8 mouse cellular contexts compared by ENCODE assay signal in genomic region chr10:21055254-21055885, GRCm38 (mm10).
DNase-seq lines count a peak whose midpoint lies in the region; ATAC-seq and TF ChIP-seq lines count a peak whose summit lies in the region.

No protein-coding gene starts in this region.

- no peak for TF ChIP-seq EP300 in MEL (IDR thresholded peaks at IDR 0.05; ENCODE audit: low read depth in 1 of 2, low read length in 2 of 2)

- peak overlapping the region; percentile 38 for H3K4me3 ChIP-seq in heart, embryonic 13.5 days
- peak overlapping the region in 1 of 2 experiments; percentile 3; a peak in 2 of 4 replicates for H3K4me3 ChIP-seq in MEL (ENCODE audit: control insufficient read depth in 1 of 2, insufficient read depth in 1 of 2, low read depth in 2 of 2, low read length in 2 of 2)
- no peak overlapping the region for H3K4me3 ChIP-seq in forebrain, embryonic 16.5 days (replicated peaks; ENCODE audit: low read length)
- H3K4me3 ChIP-seq in liver, embryonic 15.5 days (replicated peaks) = peak overlapping the region; percentile 48

- no peaks in the 10 kb centered on the region for H3K79me2 ChIP-seq in MEL (ENCODE audit: control insufficient read depth, insufficient read depth, low read length, poor library complexity)

- H3K27me3 ChIP-seq in heart, embryonic 13.5 days (replicated peaks) = peaks cover 8% of the 10 kb centered on the region; the same call in 1 of the 2 replicates
- H3K27me3 ChIP-seq in MEL (ENCODE audit: control insufficient read depth in 1 of 2, insufficient read depth in 2 of 2, low read length in 2 of 2) = no peaks in the 10 kb centered on the region
- H3K27me3 ChIP-seq in forebrain, embryonic 16.5 days (replicated peaks; ENCODE audit: control insufficient read depth, insufficient read depth, low read length) = 0 out of 2 replicates have a peak, but pooled peaks cover 2% of the 10 kb centered on the region
- no peaks in the 10 kb centered on the region for H3K27me3 ChIP-seq in liver, embryonic 15.5 days

- H3K9me3 ChIP-seq in heart, embryonic 13.5 days = no peaks in the 10 kb centered on the region
- no peaks in the 10 kb centered on the region for H3K9me3 ChIP-seq in MEL (replicated peaks; ENCODE audit: insufficient read depth, low read length)
- no peaks in the 10 kb centered on the region for H3K9me3 ChIP-seq in forebrain, embryonic 16.5 days (ENCODE audit: control insufficient read depth, low read length)
- H3K9me3 ChIP-seq in liver, embryonic 15.5 days (replicated peaks) = no peaks in the 10 kb centered on the region

- WGBS in heart, embryonic 13.5 days = 16% methylated on average over 17 of the region's 17 CpGs
- WGBS in forebrain, embryonic 16.5 days = 16% methylated on average over 17 of the region's 17 CpGs
- 9% methylated on average over 17 of the region's 17 CpGs for WGBS in liver, embryonic 15.5 days (ENCODE audit: insufficient replicate concordance)

- H3K36me3 ChIP-seq in heart, embryonic 13.5 days = no peaks in the 10 kb centered on the region
- H3K36me3 ChIP-seq in MEL (ENCODE audit: control insufficient read depth in 1 of 2, insufficient read depth in 2 of 2, low read length in 2 of 2) = peaks cover 0 to 48% of the 10 kb centered on the region in 2 experiments; a peak in 2 of 4 replicates
- 0 out of 2 replicates have a peak, but pooled peaks cover 3% of the 10 kb centered on the region for H3K36me3 ChIP-seq in forebrain, embryonic 16.5 days (ENCODE audit: control insufficient read depth, insufficient read depth)
- no peaks in the 10 kb centered on the region for H3K36me3 ChIP-seq in liver, embryonic 15.5 days (replicated peaks)

- DNase-seq in heart, adult 9 months (ENCODE audit: low spot score in 2 of 2) = no peak
- no peak for DNase-seq in MEL (ENCODE audit: low read depth, low spot score)
- DNase-seq in c-Kit-positive CD71-positive TER-119-positive erythroid progenitor cells, embryonic 14.5 days (ENCODE audit: low spot score) = no peak
- DNase-seq in urinary bladder, postnatal 10 days (ENCODE audit: low spot score) = no peak
- DNase-seq in adrenal gland, postnatal 36 days = no peak

- no peak for ATAC-seq in heart, embryonic 13.5 days (ENCODE audit: extremely low read depth, insufficient number of reproducible peaks, low FRiP score, low TSS enrichment)
- 0 out of 2 replicates have a peak, but pooled peaks have one; percentile 40 for ATAC-seq in forebrain, embryonic 16.5 days
- peak; percentile 56 for ATAC-seq in liver, embryonic 15.5 days (ENCODE audit: insufficient read depth)

- H3K4me2 ChIP-seq in heart, embryonic 13.5 days = peak overlapping the region; percentile 65
- no peak overlapping the region; the same call in 1 of the 2 replicates for H3K4me2 ChIP-seq in forebrain, embryonic 16.5 days (ENCODE audit: low read length)
- peak overlapping the region; percentile 75 for H3K4me2 ChIP-seq in liver, embryonic 15.5 days

- no peak overlapping the region for H3K27ac ChIP-seq in heart, embryonic 13.5 days (replicated peaks)
- peak overlapping the region; percentile 81 for H3K27ac ChIP-seq in MEL (ENCODE audit: control insufficient read depth, low read depth, low read length)
- H3K27ac ChIP-seq in forebrain, embryonic 16.5 days (ENCODE audit: low read length) = no peak overlapping the region
- H3K27ac ChIP-seq in liver, embryonic 15.5 days (replicated peaks) = peak overlapping the region; percentile 66; the same call in 1 of the 2 replicates

- TF ChIP-seq POLR2A in MEL (IDR thresholded peaks at IDR 0.05; ENCODE audit: control insufficient read depth in 1 of 2, insufficient read depth in 1 of 2, low read depth in 1 of 2, low read length in 2 of 2, poor library complexity in 1 of 2) = 0 out of 4 replicates have a peak, but pooled peaks of 1 of the 2 experiments have one; percentile 15

- TF ChIP-seq RAD21 in MEL (IDR thresholded peaks at IDR 0.05; ENCODE audit: low read depth, low read length) = no peak

- no peak for TF ChIP-seq CTCF in MEL (IDR thresholded peaks at IDR 0.05 in 2 of 3, conservative IDR thresholded peaks at IDR 0.05 in 1 of 3; ENCODE audit: control insufficient read depth in 1 of 3, insufficient read depth in 1 of 3, low read depth in 2 of 3, low read length in 3 of 3, poor library complexity in 1 of 3, severe bottlenecking in 1 of 3)

- peak overlapping the region; percentile 38; the same call in 1 of the 2 replicates for H3K9ac ChIP-seq in heart, embryonic 13.5 days
- H3K9ac ChIP-seq in MEL (ENCODE audit: control insufficient read depth, low read depth, low read length, poor library complexity, severe bottlenecking) = peak overlapping the region; percentile 43
- H3K9ac ChIP-seq in forebrain, embryonic 16.5 days (replicated peaks; ENCODE audit: low read depth, low read length) = no peak overlapping the region
- H3K9ac ChIP-seq in liver, embryonic 15.5 days = peak overlapping the region; percentile 31; the same call in 1 of the 2 replicates

- peaks cover 18% of the 10 kb centered on the region for H3K4me1 ChIP-seq in heart, embryonic 13.5 days
- peaks cover 32 to 36% of the 10 kb centered on the region in 2 experiments for H3K4me1 ChIP-seq in MEL (ENCODE audit: control insufficient read depth in 1 of 2, insufficient read depth in 2 of 2, low read length in 2 of 2)
- H3K4me1 ChIP-seq in forebrain, embryonic 16.5 days (replicated peaks; ENCODE audit: control insufficient read depth, insufficient read depth, low read length) = peaks cover 6% of the 10 kb centered on the region; the same call in 1 of the 2 replicates
- H3K4me1 ChIP-seq in liver, embryonic 15.5 days (replicated peaks) = peaks cover 30% of the 10 kb centered on the region

TF ChIP-seq in MEL, 35 proteins besides CTCF, POLR2A, EP300 and RAD21:
- no peak for TF ChIP-seq JUND (IDR thresholded peaks at IDR 0.05; ENCODE audit: low read depth, low read length)
- TF ChIP-seq MYB (IDR thresholded peaks at IDR 0.05; ENCODE audit: low read depth, low read length) = no peak
- no peak for TF ChIP-seq TAL1 (IDR thresholded peaks at IDR 0.05; ENCODE audit: low read length)
- no peak for TF ChIP-seq MAFK (IDR thresholded peaks at IDR 0.05; ENCODE audit: borderline replicate concordance, low read depth, low read length)
- TF ChIP-seq RCOR1 (IDR thresholded peaks at IDR 0.05; ENCODE audit: low read depth, low read length) = no peak
- TF ChIP-seq USF2 (IDR thresholded peaks at IDR 0.05; ENCODE audit: borderline replicate concordance in 1 of 2, insufficient read depth in 1 of 2, low read depth in 1 of 2, low read length in 2 of 2) = no peak
- no peak for TF ChIP-seq MAX (IDR thresholded peaks at IDR 0.05; ENCODE audit: low read length)
- TF ChIP-seq TBP (IDR thresholded peaks at IDR 0.05; ENCODE audit: low read depth, low read length) = no peak
- TF ChIP-seq CHD2 (IDR thresholded peaks at IDR 0.05; ENCODE audit: low read length) = no peak
- no peak for TF ChIP-seq POLR2AphosphoS2 (IDR thresholded peaks at IDR 0.05; ENCODE audit: low read length)
- TF ChIP-seq UBTF (IDR thresholded peaks at IDR 0.05; ENCODE audit: borderline replicate concordance, insufficient read depth, low read depth, low read length) = no peak
- no peak for TF ChIP-seq MXI1 (IDR thresholded peaks at IDR 0.05; ENCODE audit: low read depth, low read length)
- TF ChIP-seq MEF2A (IDR thresholded peaks at IDR 0.05; ENCODE audit: extremely low read depth, insufficient replicate concordance, low read depth, low read length, poor library complexity, severe bottlenecking) = no peak

Comparison
In these comparisons a context has a peak if more than half of its experiments do, and no peak if none do; other contexts are left out.
1. H3K27ac ChIP-seq: peak in MEL (single experiment) and liver, embryonic 15.5 days (single experiment); none in heart, embryonic 13.5 days (single experiment) and forebrain, embryonic 16.5 days (single experiment).